Mouse (Mus musculus) MEL (cell line): ENCODE data around the gene Atp13a4.

Source experiments
- CHD2 ChIP-seq: IDR thresholded peaks from 2 replicates; pipeline ENCODE4 v1.6.1; 2011; ENCODE audit warnings: low read length, improper control_type of control experiment
- CTCF ChIP-seq, 3 experiments: IDR thresholded peaks in 2 of 3; conservative IDR thresholded peaks in 1 of 3; 2 replicates each; pipeline ENCODE4 v1.5.1; 2011 to 2012; ENCODE audit warnings: low read length in 3 of 3, low read depth in 2 of 3, mild to moderate bottlenecking in 2 of 3, improper control_type of control experiment in 1 of 3, inconsistent platforms in 1 of 3, mixed read lengths in 1 of 3, moderate library complexity in 1 of 3; ENCODE audit not compliant: control insufficient read depth in 1 of 3, insufficient read depth in 1 of 3, poor library complexity in 1 of 3, severe bottlenecking in 1 of 3
- GABPA ChIP-seq: IDR thresholded peaks from 2 replicates; pipeline ENCODE4 v1.6.1; 2012; ENCODE audit warnings: low read depth, mild to moderate bottlenecking, inconsistent platforms, low read length, improper control_type of control experiment, moderate library complexity
- POLR2A ChIP-seq, 2 experiments: IDR thresholded peaks; 2 replicates each; pipeline ENCODE4 v1.6.1; 2011 to 2012; ENCODE audit warnings: low read length in 2 of 2, mild to moderate bottlenecking in 2 of 2, control low read depth in 1 of 2, improper control_type of control experiment in 1 of 2, low read depth in 1 of 2, moderate library complexity in 1 of 2; ENCODE audit not compliant: control insufficient read depth in 1 of 2, insufficient read depth in 1 of 2, poor library complexity in 1 of 2
- POLR2AphosphoS5 ChIP-seq: IDR thresholded peaks from 2 replicates; pipeline ENCODE4 v1.6.1; 2012; ENCODE audit warnings: low read depth, borderline replicate concordance, mild to moderate bottlenecking, inconsistent platforms, low read length, moderate library complexity, mixed read lengths
- ZNF384 ChIP-seq: IDR thresholded peaks from 2 replicates; pipeline ENCODE4 v1.6.1; 2012; ENCODE audit warnings: low read depth, mild to moderate bottlenecking, inconsistent platforms, low read length, improper control_type of control experiment

- TF ChIP-seq CTCF (IDR thresholded peaks at IDR 0.05 in 2 of 3, conservative IDR thresholded peaks at IDR 0.05 in 1 of 3; ENCODE audit: control insufficient read depth in 1 of 3, insufficient read depth in 1 of 3, low read depth in 2 of 3, low read length in 3 of 3, poor library complexity in 1 of 3, severe bottlenecking in 1 of 3), result no peak
- TF ChIP-seq POLR2AphosphoS5, result no peak
- TF ChIP-seq ZNF384, result no peak
- TF ChIP-seq POLR2A (IDR thresholded peaks at IDR 0.05; ENCODE audit: control insufficient read depth in 1 of 2, insufficient read depth in 1 of 2, low read depth in 1 of 2, low read length in 2 of 2, poor library complexity in 1 of 2), result no peak
- TF ChIP-seq CHD2, result no peak
- TF ChIP-seq GABPA, result no peak
Measured at GRCm38 (mm10) chr16:29504198-29504597, 40.5 kb downstream of the Atp13a4 start.
